Mouse (Mus musculus): ENCODE data around the gene Setx. TPM values are rescaled to one million over a fixed set of nuclear protein-coding genes. Genes with fewer than 3 reads are reported as not detected.

Setx gene
- polyA plus RNA-seq, 1 experiment from 2014 or later = 9.6 TPM

DNA sequence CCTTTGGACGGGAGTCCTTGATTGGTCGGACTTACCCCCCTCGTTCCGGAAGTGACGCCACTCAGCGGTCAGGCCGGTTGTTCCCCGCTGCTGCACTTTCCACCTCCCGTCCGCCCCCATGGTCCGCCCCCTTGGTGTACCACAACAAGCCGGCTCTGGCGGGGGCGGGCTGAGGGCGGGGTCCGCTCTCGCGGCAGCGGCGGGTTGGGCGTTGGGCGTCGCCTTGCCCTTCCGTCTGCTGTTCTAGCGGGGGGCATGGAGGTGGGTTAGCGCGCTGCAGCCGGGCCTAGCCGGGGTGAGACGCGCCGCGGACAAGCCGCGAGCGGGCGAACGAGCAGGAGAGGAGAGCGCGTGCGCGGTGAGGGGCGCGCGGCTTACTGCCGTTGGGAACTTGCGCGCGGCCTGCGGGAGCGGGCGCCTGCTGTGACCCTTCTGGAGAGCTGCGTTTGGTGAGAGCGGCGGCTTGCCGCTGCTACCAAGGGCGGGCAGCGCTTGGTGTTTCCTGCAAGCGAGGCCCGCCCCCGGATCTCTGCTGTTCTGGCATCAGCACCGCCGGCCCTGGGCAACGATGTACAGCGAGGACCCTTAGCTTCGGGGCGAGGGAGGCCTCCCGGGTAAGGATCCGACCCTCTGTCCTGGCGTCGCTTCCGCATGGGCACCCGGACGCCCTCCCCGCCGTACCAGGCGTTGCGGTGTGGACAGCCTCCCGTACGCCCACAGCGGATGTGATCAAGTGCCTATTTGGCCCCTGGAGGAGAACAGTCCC is 1.1 kb downstream of the Setx start:
- peak; percentile 99 for ATAC-seq (ENCODE audit: low read depth)
- Histone ChIP-seq H3K4me3 (ENCODE audit: low read length) (peak overlapping the region; percentile 85), H3K4me2 (ENCODE audit: low read depth, low read length) (peak overlapping the region; percentile 85), H3K36me3 (ENCODE audit: control insufficient read depth, insufficient read depth, low read length) (peaks cover 7% of the 10 kb centered on the region; the same call in 1 of the 2 replicates), H3K27me3 (ENCODE audit: control insufficient read depth, insufficient read depth, low read depth, low read length) (no peaks in the 10 kb centered on the region), H3K27ac (ENCODE audit: low read length) (peak overlapping the region; percentile 97), H3K9ac (ENCODE audit: low read length) (peak overlapping the region; percentile 90), H3K9me3 (ENCODE audit: control insufficient read depth, low read length) (no peaks in the 10 kb centered on the region), H3K4me1 (replicated peaks; ENCODE audit: control insufficient read depth, insufficient read depth, low read length) (peaks cover 9% of the 10 kb centered on the region)
- WGBS = 0% methylated on average over 74 of the region's 81 CpGs

DNA sequence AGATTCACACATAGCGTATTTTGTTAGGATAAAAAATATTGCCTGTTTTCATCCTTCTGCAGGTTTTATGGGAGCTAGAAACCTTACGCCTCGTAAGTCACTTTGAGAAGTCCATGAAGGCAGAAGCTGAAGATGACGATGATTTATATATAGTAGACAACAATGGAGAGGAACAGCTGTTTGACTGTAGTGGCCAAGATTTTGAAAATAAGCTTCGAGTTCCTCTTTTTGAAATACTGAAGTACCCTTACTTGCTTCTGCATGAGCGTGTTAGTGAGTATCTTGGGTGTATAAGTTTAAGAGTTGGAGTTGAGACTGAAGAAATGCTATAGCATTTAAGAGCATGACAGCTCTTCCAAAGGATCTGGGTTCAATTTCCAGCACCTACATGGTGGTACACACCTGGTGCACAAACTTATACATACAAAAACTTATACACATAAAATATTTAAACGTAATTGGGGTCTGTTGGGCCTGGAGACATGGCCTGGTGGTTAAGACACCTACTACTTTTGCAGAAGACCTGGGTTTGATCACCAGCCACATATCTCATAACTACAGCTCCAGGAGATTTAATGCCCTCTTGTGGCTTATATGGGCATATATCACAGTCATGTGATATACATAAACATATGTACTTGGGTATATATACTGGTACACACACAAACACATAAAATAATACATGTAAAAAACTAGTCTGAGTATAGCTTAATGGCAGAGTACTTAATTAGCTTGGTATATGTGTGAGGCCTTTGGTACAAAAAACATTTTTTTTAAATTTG is 6.3 kb downstream of the Setx start:
- Histone ChIP-seq H3K27ac (ENCODE audit: low read length) (no peak overlapping the region), H3K36me3 (ENCODE audit: control insufficient read depth, insufficient read depth, low read length) (peaks cover 21% of the 10 kb centered on the region; the same call in 1 of the 2 replicates), H3K4me2 (ENCODE audit: low read depth, low read length) (no peak overlapping the region), H3K27me3 (ENCODE audit: control insufficient read depth, insufficient read depth, low read depth, low read length) (no peaks in the 10 kb centered on the region), H3K4me3 (ENCODE audit: low read length) (no peak overlapping the region), H3K9ac (ENCODE audit: low read length) (no peak overlapping the region), H3K9me3 (ENCODE audit: control insufficient read depth, low read length) (no peaks in the 10 kb centered on the region), H3K4me1 (replicated peaks; ENCODE audit: control insufficient read depth, insufficient read depth, low read length) (peaks cover 7% of the 10 kb centered on the region)
- WGBS = 95% methylated on average over 7 of the region's 7 CpGs
- no peak for ATAC-seq (ENCODE audit: low read depth)

DNA sequence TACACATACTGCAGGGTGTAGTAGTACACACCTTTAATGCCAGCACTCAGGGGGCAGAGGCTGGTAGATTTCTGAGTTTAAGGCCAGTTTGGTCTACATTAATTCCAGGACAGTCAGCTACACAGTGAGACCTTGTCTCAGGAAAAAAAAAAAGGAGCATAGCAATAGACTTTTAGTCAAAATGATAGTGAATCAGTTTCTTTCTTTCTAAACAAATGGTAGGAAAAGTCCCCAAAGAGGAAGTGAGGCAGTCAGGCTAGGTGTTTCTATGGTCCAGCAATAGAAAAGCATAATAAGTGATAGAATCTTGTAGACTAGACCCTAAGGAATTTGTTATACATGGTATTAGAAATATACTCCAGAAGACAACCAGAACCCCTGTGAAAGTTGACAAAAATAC is 11.2 kb downstream of the Setx start:
- peaks cover 22% of the 10 kb centered on the region for H3K36me3 ChIP-seq (ENCODE audit: control insufficient read depth, insufficient read depth, low read length)
- H3K4me2 ChIP-seq (ENCODE audit: low read depth, low read length) = no peak overlapping the region
- no peaks in the 10 kb centered on the region for H3K27me3 ChIP-seq (ENCODE audit: control insufficient read depth, insufficient read depth, low read depth, low read length)
- ATAC-seq (ENCODE audit: low read depth) = no peak
- no peak overlapping the region for H3K4me3 ChIP-seq (ENCODE audit: low read length)
- H3K4me1 ChIP-seq (replicated peaks; ENCODE audit: control insufficient read depth, insufficient read depth, low read length) = no peaks in the 10 kb centered on the region
- H3K27ac ChIP-seq (ENCODE audit: low read length) = no peak overlapping the region
- H3K9me3 ChIP-seq (ENCODE audit: control insufficient read depth, low read length) = no peaks in the 10 kb centered on the region
- H3K9ac ChIP-seq (ENCODE audit: low read length) = no peak overlapping the region

DNA sequence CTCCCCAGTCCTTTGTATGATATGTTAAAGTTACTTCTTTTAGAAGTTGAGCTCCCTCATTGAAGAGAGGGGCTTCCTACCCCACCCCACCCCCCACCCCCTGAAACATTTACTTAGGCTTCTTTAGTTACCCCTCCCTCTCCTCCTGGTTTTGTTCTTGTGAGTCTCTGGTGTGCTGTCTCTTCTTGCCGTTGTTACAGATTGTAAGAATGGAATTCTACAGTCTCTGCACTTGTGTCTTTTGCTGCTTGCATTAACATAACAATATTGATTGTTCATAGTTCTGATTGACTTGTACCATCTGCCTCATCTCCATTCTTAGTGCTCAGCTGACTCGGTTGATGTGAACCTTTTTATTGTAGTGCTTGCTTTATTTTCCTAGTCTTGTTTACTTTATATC is 28.0 kb downstream of the Setx start:
- Histone ChIP-seq H3K4me3 (ENCODE audit: low read length) (no peak overlapping the region), H3K36me3 (ENCODE audit: control insufficient read depth, insufficient read depth, low read length) (peaks cover 31% of the 10 kb centered on the region), H3K4me2 (ENCODE audit: low read depth, low read length) (no peak overlapping the region), H3K27me3 (ENCODE audit: control insufficient read depth, insufficient read depth, low read depth, low read length) (no peaks in the 10 kb centered on the region), H3K27ac (ENCODE audit: low read length) (no peak overlapping the region), H3K9ac (ENCODE audit: low read length) (no peak overlapping the region), H3K4me1 (replicated peaks; ENCODE audit: control insufficient read depth, insufficient read depth, low read length) (no peaks in the 10 kb centered on the region), H3K9me3 (ENCODE audit: control insufficient read depth, low read length) (no peaks in the 10 kb centered on the region)
- ATAC-seq (ENCODE audit: low read depth) = no peak
- 70% methylated on average over 2 of the region's 2 CpGs for WGBS

DNA sequence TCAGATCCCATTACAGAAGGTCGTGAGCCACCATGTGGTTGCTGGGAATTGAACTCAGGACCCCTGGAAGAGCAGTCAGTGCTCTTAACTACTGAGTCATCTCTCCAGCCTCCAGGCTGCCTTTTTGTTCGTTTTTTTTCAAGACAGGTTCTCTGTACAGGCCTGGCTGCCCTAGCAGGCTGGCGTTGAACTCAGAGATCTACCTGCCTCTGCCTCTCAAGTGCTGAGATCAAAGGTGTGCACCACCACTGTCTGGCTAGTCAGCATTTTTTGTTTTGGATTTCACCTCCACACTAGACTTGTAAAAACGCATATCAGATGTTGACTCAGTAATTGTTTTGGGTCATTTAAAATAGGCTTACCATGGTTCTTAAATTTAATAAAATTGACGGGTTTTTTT is 44.1 kb downstream of the Setx start:
- Histone ChIP-seq H3K36me3 (ENCODE audit: control insufficient read depth, insufficient read depth, low read length) (peaks cover 31% of the 10 kb centered on the region), H3K9me3 (ENCODE audit: control insufficient read depth, low read length) (no peaks in the 10 kb centered on the region), H3K27ac (ENCODE audit: low read length) (no peak overlapping the region), H3K4me3 (ENCODE audit: low read length) (no peak overlapping the region), H3K9ac (ENCODE audit: low read length) (no peak overlapping the region), H3K4me1 (replicated peaks; ENCODE audit: control insufficient read depth, insufficient read depth, low read length) (no peaks in the 10 kb centered on the region), H3K27me3 (ENCODE audit: control insufficient read depth, insufficient read depth, low read depth, low read length) (no peaks in the 10 kb centered on the region), H3K4me2 (ENCODE audit: low read depth, low read length) (no peak overlapping the region)
- ATAC-seq (ENCODE audit: low read depth) = no peak
- WGBS = 91% methylated on average over 5 of the region's 5 CpGs

DNA sequence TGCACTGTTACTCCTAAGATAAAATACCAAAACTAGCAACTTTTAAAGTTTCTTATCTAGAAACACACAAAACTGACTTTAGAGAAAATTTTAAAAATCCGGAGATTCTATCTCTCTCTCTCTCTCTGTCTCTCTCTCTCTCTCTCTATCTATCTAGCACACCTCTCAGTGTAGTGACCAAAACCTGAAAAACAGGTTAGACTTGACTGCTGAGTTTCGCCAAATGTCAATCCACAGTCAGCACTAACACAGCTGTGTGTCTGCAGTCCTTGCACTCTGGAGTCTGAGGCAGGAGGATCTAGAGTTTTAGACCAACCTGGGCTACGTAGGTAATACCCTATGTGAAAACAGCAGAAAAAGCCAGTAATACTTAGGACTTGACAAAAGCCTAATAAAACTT is 50.9 kb downstream of the Setx start:
- no peak for ATAC-seq (ENCODE audit: low read depth)

DNA sequence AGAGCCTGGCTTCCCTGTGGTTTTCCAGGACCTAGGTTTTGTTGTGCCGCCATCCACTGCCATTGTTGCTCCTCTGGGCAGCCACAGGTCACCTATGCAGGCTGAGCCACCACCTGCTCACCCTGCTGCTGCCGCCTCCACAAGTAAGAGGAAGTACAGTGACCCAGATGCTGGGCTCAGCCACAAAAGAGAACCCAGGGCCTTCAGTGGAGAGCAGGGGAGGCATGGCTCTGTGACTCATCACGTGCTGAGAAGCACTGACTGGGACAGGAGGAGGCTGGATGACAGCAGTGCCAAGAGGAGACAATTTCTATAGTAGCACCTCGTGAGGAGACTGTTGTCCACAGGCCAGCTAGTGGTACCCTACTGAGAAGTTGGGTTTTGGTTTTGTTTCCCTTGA is 55.8 kb downstream of the Setx start:
- no peak overlapping the region for H3K4me3 ChIP-seq (ENCODE audit: low read length)
- H3K27ac ChIP-seq (ENCODE audit: low read length) = no peak overlapping the region
- no peaks in the 10 kb centered on the region for H3K9me3 ChIP-seq (ENCODE audit: control insufficient read depth, low read length)
- no peak overlapping the region for H3K4me2 ChIP-seq (ENCODE audit: low read depth, low read length)
- H3K9ac ChIP-seq (ENCODE audit: low read length) = no peak overlapping the region
- no peaks in the 10 kb centered on the region for H3K27me3 ChIP-seq (ENCODE audit: control insufficient read depth, insufficient read depth, low read depth, low read length)
- no peaks in the 10 kb centered on the region for H3K4me1 ChIP-seq (replicated peaks; ENCODE audit: control insufficient read depth, insufficient read depth, low read length)
- peaks cover 19% of the 10 kb centered on the region for H3K36me3 ChIP-seq (ENCODE audit: control insufficient read depth, insufficient read depth, low read length)
- ATAC-seq (ENCODE audit: low read depth) = no peak
- WGBS = 89% methylated on average over 4 of the region's 4 CpGs

More for the DNA sequence above, 50.9 kb downstream of the Setx start:
- Histone ChIP-seq H3K4me2 (ENCODE audit: low read depth, low read length) (no peak overlapping the region), H3K36me3 (ENCODE audit: control insufficient read depth, insufficient read depth, low read length) (peaks cover 31% of the 10 kb centered on the region), H3K4me3 (ENCODE audit: low read length) (no peak overlapping the region), H3K9ac (ENCODE audit: low read length) (no peak overlapping the region), H3K9me3 (ENCODE audit: control insufficient read depth, low read length) (no peaks in the 10 kb centered on the region), H3K27ac (ENCODE audit: low read length) (no peak overlapping the region), H3K27me3 (ENCODE audit: control insufficient read depth, insufficient read depth, low read depth, low read length) (no peaks in the 10 kb centered on the region), H3K4me1 (replicated peaks; ENCODE audit: control insufficient read depth, insufficient read depth, low read length) (no peaks in the 10 kb centered on the region)
- 75% methylated on average over 3 of the region's 3 CpGs for WGBS

DNA sequence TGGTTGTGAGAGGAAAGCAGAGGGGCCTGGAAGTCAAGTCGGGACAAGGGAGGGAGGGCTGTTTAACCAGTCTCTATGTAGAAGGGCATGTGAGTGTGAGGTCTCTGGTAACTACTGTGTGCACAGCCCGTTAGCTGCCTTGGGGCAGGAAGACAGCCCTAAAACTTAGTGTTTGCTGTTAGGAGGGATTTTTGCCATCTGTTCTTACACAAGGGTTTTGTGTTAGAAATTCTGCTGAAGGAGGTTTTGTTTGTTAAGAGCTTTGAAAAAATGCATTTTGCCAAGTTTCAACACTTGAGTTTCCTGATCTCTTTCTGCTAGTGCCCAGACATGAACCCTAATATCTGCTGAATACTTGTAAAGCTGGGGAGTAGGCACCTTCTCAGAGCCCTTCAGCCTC is 57.1 kb downstream of the Setx start:
- no peak overlapping the region for H3K4me3 ChIP-seq (ENCODE audit: low read length)
- H3K27ac ChIP-seq (ENCODE audit: low read length) = no peak overlapping the region
- 68% methylated on average over 2 of the region's 2 CpGs for whole genome bisulfite sequencing
- H3K36me3 ChIP-seq (ENCODE audit: control insufficient read depth, insufficient read depth, low read length) = peaks cover 17% of the 10 kb centered on the region
- no peak for ATAC-seq (ENCODE audit: low read depth)
- H3K4me1 ChIP-seq (replicated peaks; ENCODE audit: control insufficient read depth, insufficient read depth, low read length) = no peaks in the 10 kb centered on the region
- H3K9ac ChIP-seq (ENCODE audit: low read length) = no peak overlapping the region
- H3K27me3 ChIP-seq (ENCODE audit: control insufficient read depth, insufficient read depth, low read depth, low read length) = no peaks in the 10 kb centered on the region
- no peak overlapping the region for H3K4me2 ChIP-seq (ENCODE audit: low read depth, low read length)
- no peaks in the 10 kb centered on the region for H3K9me3 ChIP-seq (ENCODE audit: control insufficient read depth, low read length)

DNA sequence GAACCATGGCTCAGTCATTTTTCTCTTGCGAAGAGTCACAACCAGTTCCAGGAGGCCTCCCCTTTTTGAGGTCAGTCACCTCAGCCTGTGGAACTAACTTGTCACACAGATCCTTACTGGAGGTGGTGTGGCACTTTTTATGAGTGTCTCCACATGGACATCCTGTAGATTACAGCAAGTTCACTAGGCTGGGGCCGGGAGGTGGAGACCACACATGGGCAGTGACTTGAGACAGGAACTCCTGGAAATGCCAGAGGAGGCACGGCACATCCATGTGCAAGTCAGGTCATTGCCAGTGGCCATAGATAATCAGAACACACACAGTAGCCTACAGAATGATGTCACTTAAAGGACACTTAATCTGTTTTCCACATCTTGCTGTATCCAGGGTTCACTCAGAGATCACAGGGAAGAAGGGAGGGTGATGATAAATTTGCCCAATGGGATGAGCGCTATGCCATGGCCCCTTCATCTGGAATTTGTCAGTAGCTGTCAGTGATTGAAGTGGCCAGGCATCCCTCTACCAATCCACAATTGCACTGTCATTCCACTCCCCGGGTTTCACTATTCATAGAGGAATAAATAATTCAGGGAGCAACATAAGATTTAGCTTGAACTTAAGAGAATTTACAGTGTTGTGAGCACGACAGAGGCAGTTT is 59.4 kb downstream of the Setx start:
- ATAC-seq (ENCODE audit: low read depth) = no peak
- Histone ChIP-seq H3K9ac (ENCODE audit: low read length) (no peak overlapping the region), H3K27ac (ENCODE audit: low read length) (no peak overlapping the region), H3K27me3 (ENCODE audit: control insufficient read depth, insufficient read depth, low read depth, low read length) (no peaks in the 10 kb centered on the region), H3K4me3 (ENCODE audit: low read length) (no peak overlapping the region), H3K4me2 (ENCODE audit: low read depth, low read length) (no peak overlapping the region), H3K4me1 (replicated peaks; ENCODE audit: control insufficient read depth, insufficient read depth, low read length) (no peaks in the 10 kb centered on the region), H3K9me3 (ENCODE audit: control insufficient read depth, low read length) (no peaks in the 10 kb centered on the region), H3K36me3 (ENCODE audit: control insufficient read depth, insufficient read depth, low read length) (peaks cover 9% of the 10 kb centered on the region)
- WGBS = 50% methylated on average over 6 of the region's 6 CpGs

Data from lung, embryonic 16.5 days (tissue).